Mouse (Mus musculus) midbrain, embryonic 16.5 days (tissue): ENCODE measurements around the gene Gatad2a. TPM values are rescaled to one million over a fixed set of nuclear protein-coding genes. Genes with fewer than 3 reads are reported as not detected.

ENCODE experiments used
- ATAC-seq: fragments of 200-750 bp; cut with Nextera tagmentation; 2 replicates; pipeline ENCODE4 v1.8.0; 2017; ENCODE audit warnings: moderate TSS enrichment
- H3K27ac ChIP-seq: fragments of 300-500 bp; sonication (generic); 2 replicates; pipeline ENCODE4 v1.5.1; 2014; ENCODE audit warnings: mild to moderate bottlenecking, low read length, mixed read lengths
- H3K27me3 ChIP-seq: fragments of 300-500 bp; sonication (generic); 2 replicates; pipeline ENCODE4 v1.6.1; 2014; ENCODE audit warnings: low read depth, low read length, mixed read lengths; ENCODE audit not compliant: control insufficient read depth, insufficient read depth
- H3K36me3 ChIP-seq: fragments of 300-500 bp; sonication (generic); 2 replicates; pipeline ENCODE4 v1.6.1; 2014; ENCODE audit warnings: mild to moderate bottlenecking, low read length, moderate library complexity, mixed read lengths; ENCODE audit not compliant: control insufficient read depth, insufficient read depth
- H3K4me1 ChIP-seq: fragments of 300-500 bp; sonication (generic); 2 replicates; pipeline ENCODE4 v1.6.1; 2014; ENCODE audit warnings: mild to moderate bottlenecking, low read length, mixed read lengths; ENCODE audit not compliant: control insufficient read depth, insufficient read depth
- H3K4me2 ChIP-seq: fragments of 300-500 bp; sonication (generic); 2 replicates; pipeline ENCODE4 v1.6.1; 2014; ENCODE audit warnings: mild to moderate bottlenecking, low read length, mixed read lengths
- H3K4me3 ChIP-seq: fragments of 300-500 bp; sonication (generic); 2 replicates; pipeline ENCODE4 v1.5.1; 2014; ENCODE audit warnings: low read depth, mild to moderate bottlenecking, low read length, moderate library complexity, mixed read lengths
- H3K9ac ChIP-seq: fragments of 300-500 bp; sonication (generic); 2 replicates; pipeline ENCODE4 v1.6.1; 2014; ENCODE audit warnings: low read depth, low read length, mixed read lengths
- H3K9me3 ChIP-seq: fragments of 300-500 bp; sonication (generic); replicated peaks from 2 replicates; pipeline ENCODE4 v1.6.1; 2014; ENCODE audit warnings: mild to moderate bottlenecking, low read length, mixed read lengths; ENCODE audit not compliant: control insufficient read depth, poor library complexity, severe bottlenecking
- whole genome bisulfite sequencing: fragments of 180-500 bp; shearing (Covaris S2); extraction: QIAGEN DNeasy Blood & Tissue Kit; methylation state at CpG from one replicate; pipeline ENCODE4 v1.1.7; 2014; 5-methylcytosine and 5-hydroxymethylcytosine counted together
- polyA plus RNA-seq: library from polyadenylated mRNA; unstranded; fragments of >200 nt; fragmentation: Nextera tagmentation; extraction: Ambion mirVana; gene quantifications from 2 replicates; pipeline ENCODE4 v1.2.1, GENCODE M21; 2015

Gene Gatad2a
- polyA plus RNA-seq, 1 experiment from 2014 or later = 15.8 TPM

DNA sequence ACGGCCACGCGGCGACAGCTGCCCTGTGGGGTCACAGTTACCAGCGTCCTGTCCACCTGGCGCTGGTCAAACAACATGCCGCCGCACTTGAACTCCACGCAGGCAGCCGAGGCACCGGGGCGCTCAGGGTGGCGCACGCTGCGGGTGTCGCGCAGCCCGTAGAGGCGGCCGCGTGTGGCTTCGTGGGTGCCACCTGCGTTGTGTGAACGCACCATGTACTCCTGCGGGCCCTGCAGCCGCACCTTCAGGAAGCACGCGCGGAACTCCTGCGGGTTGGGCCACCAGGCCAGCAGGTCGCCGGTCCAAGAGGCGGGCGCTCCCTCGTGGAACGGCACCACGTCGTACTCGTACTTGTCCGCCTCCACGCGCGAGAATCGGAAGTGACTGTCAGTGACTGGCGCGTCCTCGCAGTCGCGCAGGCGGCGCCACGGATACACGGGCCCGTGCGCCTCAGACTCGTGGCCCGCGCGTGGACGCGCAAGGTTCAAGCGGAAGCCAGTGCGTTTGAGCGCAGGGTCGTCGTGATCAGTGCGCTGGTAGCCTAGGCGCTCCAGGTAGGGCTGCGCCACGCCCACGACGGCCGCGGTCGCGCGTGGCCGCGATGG, 114.8 kb downstream of the Gatad2a start:
- H3K9ac ChIP-seq = peak overlapping the region; percentile 63
- peak; percentile 16; the same call in 1 of the 2 replicates for ATAC-seq
- peaks cover 7% of the 10 kb centered on the region; the same call in 1 of the 2 replicates for H3K4me1 ChIP-seq
- WGBS = 17% methylated on average over 77 of the region's 79 CpGs
- H3K36me3 ChIP-seq = no peaks in the 10 kb centered on the region
- H3K27me3 ChIP-seq = peaks cover 71% of the 10 kb centered on the region
- H3K4me3 ChIP-seq = peak overlapping the region; percentile 45
- peak overlapping the region; percentile 59 for H3K4me2 ChIP-seq
- no peak overlapping the region for H3K27ac ChIP-seq
- H3K9me3 ChIP-seq = no peaks in the 10 kb centered on the region

DNA sequence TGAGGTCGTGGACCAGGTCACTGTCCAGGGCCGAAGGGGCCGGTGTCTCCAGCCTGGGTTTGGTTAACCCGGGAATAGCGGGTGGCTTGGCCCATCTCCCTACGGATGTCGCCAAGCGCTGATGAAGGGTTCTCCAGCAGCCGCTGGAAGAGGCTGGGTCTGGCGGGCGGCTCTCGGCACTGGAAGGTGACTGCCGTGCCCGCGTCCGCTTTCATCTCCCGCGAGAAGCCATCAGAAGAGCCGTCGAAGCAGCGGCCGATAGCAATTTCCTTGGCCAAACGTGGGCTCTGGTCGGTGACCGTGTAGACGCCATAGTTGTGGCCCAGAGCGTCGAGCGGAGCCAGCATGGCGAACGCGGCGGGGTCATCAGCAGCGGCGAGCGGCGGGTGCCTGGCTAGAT, 115.3 kb downstream of the Gatad2a start:
- Histone ChIP-seq H3K4me2 (peak overlapping the region; percentile 59), H3K9ac (peak overlapping the region; percentile 34; the same call in 1 of the 2 replicates), H3K27me3 (peaks cover 66% of the 10 kb centered on the region), H3K4me3 (peak overlapping the region; percentile 45), H3K9me3 (no peaks in the 10 kb centered on the region), H3K4me1 (peaks cover 7% of the 10 kb centered on the region; the same call in 1 of the 2 replicates), H3K36me3 (no peaks in the 10 kb centered on the region), H3K27ac (no peak overlapping the region)
- ATAC-seq = no peak
- 13% methylated on average over 37 of the region's 37 CpGs for WGBS

DNA sequence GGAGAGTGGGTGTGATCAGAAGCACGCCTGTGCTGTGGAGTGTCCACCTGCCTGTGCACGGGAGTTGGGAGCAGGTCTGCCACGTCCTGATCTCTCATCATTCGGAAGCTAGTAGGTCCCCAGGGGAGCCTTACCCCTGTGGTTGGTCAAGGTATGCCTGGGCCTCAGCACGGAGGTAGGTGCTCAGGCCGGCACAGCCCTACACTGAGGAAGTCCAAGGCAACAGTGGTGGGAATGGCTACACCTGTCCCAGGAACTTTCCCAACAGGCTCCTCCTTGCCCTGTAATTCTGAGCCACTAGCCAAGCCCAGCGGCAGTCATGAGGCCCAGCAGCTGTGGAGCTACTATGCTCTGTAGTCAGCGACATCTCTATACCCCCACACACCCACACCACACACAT, 116.5 kb downstream of the Gatad2a start:
- peak overlapping the region; percentile 59 for H3K4me2 ChIP-seq
- WGBS = 57% methylated on average over 8 of the region's 8 CpGs

DNA sequence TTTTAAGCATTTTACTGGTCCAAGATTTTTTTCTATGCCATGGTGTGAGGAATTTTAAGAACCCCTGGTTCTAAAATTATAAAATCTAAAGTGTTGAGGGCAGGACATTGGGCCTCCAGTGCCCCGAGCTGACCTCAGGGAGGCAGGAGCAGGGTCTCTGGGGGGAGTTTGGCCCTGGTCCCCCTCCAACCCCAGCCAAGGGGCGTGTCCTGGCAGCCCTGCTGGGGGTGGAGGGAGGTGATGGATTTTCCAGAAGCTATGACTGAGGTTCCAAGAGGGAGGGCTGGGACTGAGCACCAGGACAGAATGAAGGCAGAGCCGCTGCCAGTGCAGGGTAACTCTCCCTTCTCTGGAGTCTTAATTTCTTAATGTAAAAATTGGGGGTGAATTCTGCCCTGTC, 118.2 kb downstream of the Gatad2a start:
- no peaks in the 10 kb centered on the region for H3K9me3 ChIP-seq
- H3K4me1 ChIP-seq = peaks cover 7% of the 10 kb centered on the region; the same call in 1 of the 2 replicates
- no peak overlapping the region for H3K4me2 ChIP-seq
- H3K27ac ChIP-seq = no peak overlapping the region
- no peaks in the 10 kb centered on the region for H3K36me3 ChIP-seq
- WGBS = 50% methylated on average over 3 of the region's 3 CpGs
- H3K9ac ChIP-seq = no peak overlapping the region
- H3K4me3 ChIP-seq = no peak overlapping the region
- H3K27me3 ChIP-seq = peaks cover 39% of the 10 kb centered on the region
- no peak for ATAC-seq

More for the DNA sequence above, 116.5 kb downstream of the Gatad2a start:
- peaks cover 56% of the 10 kb centered on the region for H3K27me3 ChIP-seq
- H3K9ac ChIP-seq = no peak overlapping the region
- no peak overlapping the region for H3K27ac ChIP-seq
- H3K36me3 ChIP-seq = no peaks in the 10 kb centered on the region
- H3K9me3 ChIP-seq = no peaks in the 10 kb centered on the region
- H3K4me1 ChIP-seq = peaks cover 7% of the 10 kb centered on the region; the same call in 1 of the 2 replicates
- no peak for ATAC-seq
- no peak overlapping the region for H3K4me3 ChIP-seq

DNA sequence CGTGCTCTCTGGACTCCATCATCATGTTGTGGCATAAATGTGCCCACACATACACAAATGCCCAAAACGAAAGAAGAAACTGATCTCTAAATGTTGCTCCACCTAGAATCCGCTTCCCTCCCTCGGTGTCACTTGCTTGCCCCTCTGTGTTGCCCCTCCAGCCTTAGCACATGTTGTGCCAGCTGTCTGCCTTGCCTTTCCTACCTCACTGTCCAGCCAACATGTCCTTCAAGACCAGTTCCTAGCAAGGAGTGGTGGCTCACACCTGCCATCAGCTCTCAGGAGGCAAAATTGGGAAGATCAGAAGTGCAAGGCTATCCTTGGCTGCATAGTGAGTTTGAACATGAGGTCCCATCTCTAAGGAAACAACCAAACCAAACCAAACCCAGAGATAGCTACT, 118.8 kb downstream of the Gatad2a start:
- Histone ChIP-seq H3K4me3 (no peak overlapping the region), H3K9me3 (no peaks in the 10 kb centered on the region), H3K27ac (no peak overlapping the region), H3K36me3 (no peaks in the 10 kb centered on the region), H3K9ac (no peak overlapping the region), H3K4me1 (peaks cover 7% of the 10 kb centered on the region; the same call in 1 of the 2 replicates), H3K4me2 (no peak overlapping the region), H3K27me3 (peaks cover 33% of the 10 kb centered on the region)
- WGBS = 85% methylated on average over 4 of the region's 4 CpGs
- ATAC-seq = no peak

DNA sequence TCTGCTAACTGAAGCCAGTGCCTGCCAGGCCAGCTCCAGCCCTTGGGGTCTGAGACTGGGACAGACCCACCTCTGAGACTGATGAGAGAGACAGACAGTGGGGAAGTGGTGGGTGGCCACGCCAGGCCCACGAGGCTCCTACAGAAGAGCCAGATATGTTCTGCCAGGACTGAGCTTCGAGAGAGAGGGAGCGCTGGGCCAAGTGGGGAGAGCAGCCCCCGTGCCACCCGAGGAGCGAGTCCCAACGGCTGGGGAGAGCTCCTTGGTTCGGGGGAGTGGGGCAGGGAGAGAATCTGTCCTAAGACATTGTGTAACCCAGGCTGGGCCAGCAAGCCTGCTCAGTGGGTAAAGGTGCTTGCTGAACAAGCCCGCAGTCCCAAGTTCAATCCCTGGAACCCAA, 119.2 kb downstream of the Gatad2a start:
- Histone ChIP-seq H3K4me1 (peaks cover 7% of the 10 kb centered on the region; the same call in 1 of the 2 replicates), H3K27ac (no peak overlapping the region), H3K4me3 (no peak overlapping the region), H3K27me3 (peaks cover 28% of the 10 kb centered on the region), H3K36me3 (no peaks in the 10 kb centered on the region), H3K9ac (no peak overlapping the region), H3K9me3 (no peaks in the 10 kb centered on the region), H3K4me2 (no peak overlapping the region)
- WGBS = 82% methylated on average over 10 of the region's 10 CpGs
- no peak for ATAC-seq

DNA sequence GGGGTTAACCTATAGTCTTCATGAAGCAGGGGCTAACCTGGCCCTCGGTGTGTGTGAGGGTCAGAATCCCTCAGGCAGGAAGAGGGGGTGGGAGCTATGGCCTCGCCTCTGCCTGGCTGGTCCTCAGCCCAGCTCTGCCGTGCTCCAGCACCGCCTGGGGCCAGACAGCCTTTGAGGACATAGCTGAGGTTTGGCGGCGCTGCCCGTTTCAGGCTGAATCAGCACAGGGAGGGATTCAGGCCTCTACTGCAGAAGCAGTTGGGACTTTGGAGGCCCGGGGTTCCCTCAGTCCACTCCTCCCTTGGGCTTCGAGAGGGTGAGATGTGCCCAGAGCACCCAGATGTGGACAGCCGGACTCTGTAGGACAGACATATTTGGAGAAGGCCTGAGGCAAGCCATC, 120.1 kb downstream of the Gatad2a start:
- Histone ChIP-seq H3K27me3 (peaks cover 20% of the 10 kb centered on the region), H3K4me1 (peaks cover 5% of the 10 kb centered on the region; the same call in 1 of the 2 replicates), H3K4me2 (no peak overlapping the region), H3K9me3 (no peaks in the 10 kb centered on the region), H3K36me3 (no peaks in the 10 kb centered on the region), H3K9ac (no peak overlapping the region), H3K4me3 (no peak overlapping the region), H3K27ac (no peak overlapping the region)
- WGBS = 51% methylated on average over 10 of the region's 10 CpGs
- no peak for ATAC-seq

DNA sequence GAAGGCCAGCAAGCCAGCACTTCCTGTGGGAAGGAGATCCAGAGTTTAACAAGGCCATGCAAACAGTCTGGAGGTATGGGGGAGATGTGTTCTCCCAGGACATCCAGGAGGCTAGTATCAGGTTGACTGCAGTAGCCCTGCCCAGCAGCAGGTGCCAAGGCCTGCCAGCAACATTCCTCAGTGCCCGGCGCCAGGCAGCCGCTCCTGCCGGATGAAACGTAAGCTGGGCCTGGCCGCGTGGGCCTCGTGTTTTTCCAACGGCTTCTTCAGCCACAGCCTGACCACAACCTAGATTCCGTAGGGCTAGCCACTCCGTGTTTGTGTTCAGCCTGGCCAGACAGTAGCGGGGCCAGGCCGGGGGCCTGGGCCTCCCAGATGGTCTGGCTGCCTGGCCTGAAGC, 121.5 kb downstream of the Gatad2a start:
- H3K4me1 ChIP-seq = no peaks in the 10 kb centered on the region; the same call in 1 of the 2 replicates
- H3K4me3 ChIP-seq = no peak overlapping the region
- no peak overlapping the region for H3K27ac ChIP-seq
- 85% methylated on average over 13 of the region's 13 CpGs for WGBS
- no peak overlapping the region for H3K9ac ChIP-seq
- no peak overlapping the region for H3K4me2 ChIP-seq
- no peaks in the 10 kb centered on the region for H3K9me3 ChIP-seq
- H3K27me3 ChIP-seq = peaks cover 5% of the 10 kb centered on the region
- no peaks in the 10 kb centered on the region for H3K36me3 ChIP-seq
- ATAC-seq = no peak

DNA sequence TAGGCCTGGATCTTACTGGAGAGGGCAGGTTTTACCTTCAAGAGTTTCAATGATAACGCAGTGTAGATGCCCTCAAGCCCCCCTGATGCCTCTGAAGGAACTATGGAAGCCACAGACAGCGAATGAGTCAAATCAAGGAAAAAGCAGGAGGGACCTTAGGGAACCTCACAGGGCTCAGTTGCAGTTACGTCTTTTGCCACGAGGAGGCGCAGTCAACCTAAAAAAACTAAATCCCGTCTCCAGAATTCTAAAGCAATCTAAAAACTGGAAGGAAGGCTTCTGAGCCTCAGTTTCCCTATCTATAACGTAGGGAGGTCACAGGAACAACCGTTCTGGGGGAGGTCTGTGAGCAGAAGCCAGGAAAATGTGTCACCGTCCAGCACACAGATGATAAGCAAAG, 122.0 kb downstream of the Gatad2a start:
- Histone ChIP-seq H3K36me3 (no peaks in the 10 kb centered on the region), H3K9me3 (no peaks in the 10 kb centered on the region), H3K4me2 (no peak overlapping the region), H3K27me3 (peaks cover 2% of the 10 kb centered on the region), H3K27ac (no peak overlapping the region), H3K4me3 (no peak overlapping the region), H3K4me1 (no peaks in the 10 kb centered on the region), H3K9ac (no peak overlapping the region)
- no peak for ATAC-seq
- 12% methylated on average over 9 of the region's 9 CpGs for WGBS
